Mouse (Mus musculus): Measurements from ENCODE around the gene BC005561.
"Not testable (repeated sequence)": the region's sequence is repeated elsewhere in the genome, so short reads cannot be mapped to it uniquely, and the experiment has no call there.

The BC005561 gene

DNA sequence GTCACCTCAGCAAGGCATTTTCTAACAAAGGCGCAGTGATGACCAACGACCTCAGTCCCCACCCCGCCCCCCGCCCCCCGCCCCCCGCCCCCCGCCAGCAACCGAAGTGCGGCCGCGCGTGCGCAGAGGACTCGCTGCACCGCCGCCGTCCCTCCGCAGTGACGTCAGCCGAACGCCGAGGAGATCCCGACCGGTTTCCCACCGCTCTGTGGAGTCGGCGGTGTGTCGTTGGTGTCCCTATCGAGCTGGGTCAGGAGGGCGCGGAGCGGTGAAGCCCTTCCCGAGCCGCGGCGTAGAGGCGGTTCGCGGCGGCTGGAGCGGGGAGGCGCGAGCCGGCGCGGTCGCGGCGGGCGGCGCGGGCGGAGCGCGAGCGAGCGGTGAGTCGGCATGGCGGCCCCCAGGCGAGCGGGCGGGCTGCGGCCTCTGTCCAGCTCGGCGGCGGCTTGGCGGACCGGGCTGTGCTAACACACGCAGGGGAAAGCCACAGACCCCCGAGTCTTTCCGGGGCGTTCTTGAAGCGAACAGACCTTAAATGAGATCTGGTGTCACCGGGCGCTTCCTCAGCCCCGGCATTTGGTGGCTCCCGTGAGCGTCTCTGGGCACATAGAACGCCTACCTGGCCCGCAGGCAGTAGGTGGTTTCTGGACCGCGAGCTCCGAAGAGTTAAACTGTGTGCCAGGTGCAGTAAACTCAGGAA, at the start of gene BC005561:
Gene BC005561 (plus strand): TSS at position 158 of the 697 bp plus-strand sequence.
- DNase-seq (ENCODE audit: low read depth, low spot score), result peak; percentile 86

DNA sequence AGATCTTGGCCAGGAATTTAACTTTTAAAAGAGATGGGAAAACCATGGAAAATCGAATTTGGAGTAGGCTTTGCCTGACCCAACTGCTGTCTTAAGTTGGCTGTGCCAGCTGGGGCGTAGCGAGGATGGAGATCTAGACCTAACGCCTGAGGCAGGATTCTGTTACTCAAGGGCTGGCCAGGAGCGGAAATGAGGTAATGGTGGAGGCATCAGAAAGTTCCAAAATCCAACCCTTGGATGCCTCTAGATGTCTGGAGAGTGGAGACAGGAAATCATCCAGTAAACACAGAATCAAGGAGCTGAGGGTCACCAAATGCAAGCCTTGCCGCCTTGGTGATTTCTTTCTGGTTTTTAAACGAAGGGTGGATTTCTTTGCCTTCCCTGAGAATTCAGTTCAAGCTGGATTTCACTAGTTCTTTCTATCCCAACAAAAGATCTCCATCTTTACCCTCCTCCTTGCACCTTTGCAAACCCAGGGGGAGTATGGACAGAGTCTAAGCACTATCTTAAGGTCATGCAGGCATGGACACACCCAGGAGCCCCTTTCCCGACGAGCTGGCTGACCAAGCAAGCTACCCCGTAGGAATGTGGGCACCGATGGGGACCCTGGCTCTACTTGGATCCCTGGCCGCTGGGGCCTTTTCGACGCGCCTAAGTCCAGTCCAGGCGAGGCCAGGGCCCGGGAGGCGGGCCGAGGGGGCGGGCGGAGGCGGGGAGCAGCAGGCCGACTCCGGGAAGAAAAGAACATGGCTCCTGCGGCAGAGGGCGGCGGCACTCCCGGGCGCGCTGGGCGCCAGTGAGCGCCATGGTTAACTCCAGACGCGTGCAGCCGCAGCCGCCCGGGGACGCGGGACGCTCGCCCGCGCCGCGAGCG, 49.1 kb upstream of the BC005561 start, which contains the start of gene Pkd2:
Gene Pkd2 (plus strand): TSS at position 619 of the 874 bp plus-strand sequence.
- no peak for DNase-seq (ENCODE audit: low read depth, low spot score)

DNA sequence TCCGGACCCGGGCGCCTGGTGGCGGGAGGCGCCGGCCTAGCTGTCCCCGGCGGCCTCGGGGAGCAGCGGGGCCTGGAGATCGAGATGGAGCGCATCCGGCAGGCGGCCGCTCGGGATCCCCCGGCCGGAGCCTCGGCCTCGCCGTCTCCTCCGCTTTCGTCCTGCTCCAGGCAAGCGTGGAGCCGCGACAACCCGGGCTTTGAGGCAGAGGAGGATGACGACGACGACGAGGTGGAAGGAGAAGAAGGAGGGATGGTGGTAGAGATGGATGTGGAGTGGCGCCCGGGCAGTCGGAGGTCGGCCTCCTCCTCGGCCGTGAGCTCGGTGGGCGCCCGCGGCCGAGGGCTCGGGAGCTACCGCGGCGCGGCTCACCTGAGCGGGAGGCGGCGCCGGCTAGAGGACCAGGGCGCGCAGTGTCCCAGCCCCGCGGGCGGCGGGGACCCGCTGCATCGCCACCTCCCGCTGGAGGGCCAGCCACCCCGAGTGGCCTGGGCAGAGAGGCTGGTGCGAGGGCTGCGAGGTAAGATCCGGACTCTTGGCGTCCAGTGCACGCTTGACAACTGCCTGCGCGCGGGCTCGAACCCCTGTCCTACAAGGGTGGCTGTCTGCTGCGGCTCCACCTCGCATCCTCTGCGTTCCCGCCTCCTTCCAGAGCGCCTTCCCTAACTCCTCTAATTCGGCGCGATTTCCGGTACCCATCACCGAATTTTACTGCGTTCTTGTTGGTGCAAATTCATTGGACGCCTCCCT, 48.3 kb upstream of the BC005561 start:
- DNase-seq (ENCODE audit: low read depth, low spot score), result no peak

DNA sequence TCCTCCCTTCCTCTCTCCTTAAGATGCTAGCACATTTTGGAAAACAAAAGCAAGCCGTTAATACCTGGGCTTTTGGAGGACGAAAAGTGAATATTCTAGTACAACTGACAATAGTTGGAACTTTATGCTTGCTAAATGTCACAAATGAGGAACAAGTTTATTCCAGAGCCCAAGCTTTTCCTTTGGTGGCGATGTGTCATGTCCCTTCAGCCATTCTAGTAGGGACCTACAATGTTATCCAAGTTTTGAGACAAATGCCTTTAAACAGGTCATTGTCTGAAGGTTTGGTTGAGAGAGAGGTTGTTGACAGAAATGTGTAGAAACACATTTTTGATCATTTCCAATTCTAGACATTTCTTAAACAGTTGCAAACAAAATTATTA, 47.7 kb upstream of the BC005561 start:
- DNase-seq (ENCODE audit: low read depth, low spot score), result no peak

DNA sequence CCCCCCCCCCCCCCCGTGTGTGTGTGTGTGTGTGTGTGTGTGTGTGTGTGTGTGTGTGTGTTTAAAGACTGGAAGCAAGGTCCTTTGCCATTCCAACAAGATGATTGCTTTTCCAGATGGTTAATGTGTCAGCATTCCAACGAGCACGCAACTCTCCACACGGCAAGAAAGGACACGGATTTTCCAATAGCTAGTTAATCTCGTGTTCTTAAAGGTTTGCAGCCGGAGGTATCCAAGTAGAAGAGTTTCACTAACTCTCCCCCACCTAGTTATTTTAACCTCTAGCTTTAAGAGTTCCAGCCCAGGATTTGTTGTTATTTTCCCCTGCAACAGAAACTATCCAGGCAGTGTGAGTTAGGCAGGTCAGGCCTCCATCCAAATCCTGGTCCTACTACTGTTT, 47.3 kb upstream of the BC005561 start:
- DNase-seq (ENCODE audit: low read depth, low spot score), result no peak

DNA sequence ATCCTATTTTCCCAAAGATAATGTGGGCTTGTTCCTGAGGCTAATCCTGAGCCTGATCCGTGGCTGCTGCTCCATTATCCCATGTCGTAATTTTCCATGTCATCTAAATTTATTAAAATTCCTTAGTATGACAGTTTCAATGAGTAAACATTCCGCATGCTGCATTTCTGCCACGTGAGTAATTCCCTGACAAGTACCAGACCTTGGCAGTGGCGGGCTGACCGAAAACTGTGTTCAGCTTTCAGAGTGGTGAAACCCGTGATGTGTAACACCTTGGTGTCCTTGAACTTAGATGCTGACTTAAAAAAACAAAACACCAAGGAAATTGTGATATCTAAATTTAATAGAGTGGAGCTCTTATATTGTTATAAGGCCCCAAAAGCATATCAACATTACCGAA, 42.9 kb upstream of the BC005561 start:
- DNase-seq (ENCODE audit: low read depth, low spot score), result no peak

DNA sequence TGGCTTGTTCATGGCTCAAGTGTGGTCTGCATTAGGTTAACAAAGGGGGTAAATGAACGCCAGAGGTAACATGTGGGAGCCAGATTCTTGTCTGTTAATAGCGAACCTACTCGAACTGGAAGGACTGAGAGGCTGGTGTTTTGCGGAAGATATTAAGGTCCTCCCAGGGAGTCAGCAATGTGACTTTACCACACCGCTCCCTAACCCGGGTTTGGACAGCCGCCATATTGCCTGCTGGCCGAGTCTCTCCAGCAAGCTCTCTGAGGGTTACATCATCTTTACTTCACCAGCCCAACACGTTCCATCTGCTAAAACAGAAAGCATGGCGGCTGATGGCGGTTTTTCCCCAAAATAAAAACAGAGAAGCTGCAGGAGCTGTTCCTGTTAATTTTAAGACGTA, 42.4 kb upstream of the BC005561 start:
- no peak for DNase-seq (ENCODE audit: low read depth, low spot score)

DNA sequence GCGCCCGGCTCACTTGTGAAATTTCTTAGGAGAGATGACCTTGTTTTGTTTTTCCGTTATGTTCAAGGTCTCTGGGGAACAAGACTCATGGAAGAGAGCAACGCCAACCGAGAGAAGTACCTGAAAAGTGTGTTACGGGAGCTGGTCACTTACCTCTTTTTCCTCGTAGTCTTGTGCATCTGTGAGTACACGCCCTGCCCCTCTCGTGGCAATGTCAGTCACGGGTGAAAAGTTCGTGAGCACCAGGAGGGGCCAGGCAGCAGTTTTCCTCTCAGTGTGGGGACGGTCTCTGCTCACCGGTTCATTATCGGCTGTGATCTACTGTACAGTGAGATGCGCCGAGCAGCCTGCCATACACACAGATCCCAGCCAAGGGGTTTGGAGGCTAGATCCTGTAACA, 41.3 kb upstream of the BC005561 start:
- DNase-seq (ENCODE audit: low read depth, low spot score), result no peak

DNA sequence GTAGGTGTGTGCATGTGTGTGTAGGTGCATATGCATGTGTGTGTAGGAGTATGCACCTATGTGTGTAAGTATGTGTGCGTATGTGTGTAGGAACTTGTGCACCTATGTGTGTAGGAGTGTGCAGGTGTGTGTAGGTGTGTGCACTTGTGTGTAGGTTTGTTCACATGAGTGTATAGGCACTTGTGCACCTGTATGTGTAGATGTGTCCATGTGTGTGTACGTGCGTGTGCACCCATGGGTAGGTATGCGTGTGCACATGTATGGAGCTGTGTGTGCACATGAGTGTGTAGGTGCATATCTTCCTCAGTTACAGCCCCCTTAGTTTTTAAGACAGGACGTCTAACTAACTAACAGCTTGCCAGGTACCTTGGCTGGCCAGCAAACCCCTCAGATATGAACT, 39.6 kb upstream of the BC005561 start:
- no peak for DNase-seq (ENCODE audit: low read depth, low spot score)

DNA sequence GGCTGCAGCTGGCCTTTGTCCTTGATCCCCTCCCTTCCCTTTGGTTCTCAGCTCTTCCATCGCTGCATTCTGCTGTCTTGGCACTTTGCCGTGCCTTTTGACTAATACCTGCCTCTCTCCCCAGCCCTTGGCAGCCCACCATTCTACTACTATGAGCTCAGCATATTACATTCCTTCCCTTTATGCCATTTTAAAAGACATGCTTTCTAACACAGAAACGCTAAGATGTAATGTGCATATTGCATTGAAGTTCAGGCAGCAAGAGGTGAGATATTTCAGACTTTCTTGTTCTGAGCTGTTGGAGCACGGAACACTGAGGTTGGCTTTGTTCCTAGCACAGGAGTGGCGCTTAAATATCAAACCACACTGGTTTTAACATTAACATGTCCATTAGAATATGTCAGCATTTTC, 37.2 kb upstream of the BC005561 start:
- no peak for DNase-seq (ENCODE audit: low read depth, low spot score)

DNA sequence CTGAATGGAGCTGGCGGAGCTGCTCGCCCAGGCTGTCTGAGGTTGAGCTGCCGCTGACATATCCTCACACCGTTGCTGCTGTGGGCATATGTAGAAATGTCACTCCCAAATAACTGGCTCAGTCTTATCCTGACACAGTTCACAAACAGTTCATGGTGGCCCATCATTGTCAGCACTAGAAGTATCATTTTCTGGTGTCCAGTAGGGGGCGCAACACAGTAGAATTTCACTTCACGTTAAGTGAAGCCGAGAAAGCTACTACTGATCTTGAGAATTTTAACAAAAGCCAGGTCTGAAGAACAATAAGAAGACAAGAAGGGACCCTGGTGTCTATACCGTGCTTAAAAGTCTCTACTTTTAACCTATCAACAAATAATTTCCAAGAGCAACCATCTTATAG, 35.8 kb upstream of the BC005561 start:
- DNase-seq (ENCODE audit: low read depth, low spot score), result peak; percentile 32

DNA sequence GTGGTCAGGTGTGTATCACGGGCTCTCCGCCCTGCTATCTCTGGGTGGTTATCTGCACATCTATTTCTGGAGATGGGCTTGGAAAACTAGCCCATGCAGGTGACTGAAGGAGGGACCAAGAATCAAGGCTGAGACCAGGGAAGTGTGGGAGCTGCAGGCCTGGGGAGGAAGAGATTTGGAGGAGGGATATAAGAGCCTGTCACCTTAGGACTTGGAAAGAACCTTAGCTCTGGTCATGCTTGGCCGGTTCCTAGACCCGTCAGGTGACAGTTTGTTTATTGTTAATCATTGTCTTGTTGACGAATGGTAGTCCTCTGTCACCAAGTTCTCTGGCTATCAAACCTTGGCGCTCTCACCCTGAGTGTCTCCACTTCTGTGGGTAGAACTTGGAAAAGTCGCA, 27.8 kb upstream of the BC005561 start:
- DNase-seq (ENCODE audit: low read depth, low spot score), result no peak

DNA sequence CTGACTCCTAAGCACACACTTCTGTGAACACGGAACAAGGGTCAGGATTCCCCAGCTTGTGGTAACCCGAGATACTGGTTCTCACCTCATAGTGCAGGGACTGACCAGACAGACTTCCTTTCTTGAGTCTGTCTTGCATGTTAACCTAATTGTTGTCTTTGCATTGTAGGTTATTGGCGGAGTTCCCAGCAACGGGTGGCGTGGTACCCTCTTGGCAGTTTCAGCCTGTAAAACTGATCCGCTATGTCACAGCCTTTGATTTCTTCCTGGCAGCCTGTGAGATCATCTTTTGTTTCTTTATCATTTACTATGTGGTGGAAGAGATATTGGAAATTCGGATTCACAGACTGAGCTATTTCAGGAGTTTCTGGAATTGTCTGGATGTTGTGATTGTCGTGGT, 25.3 kb upstream of the BC005561 start:
- DNase-seq (ENCODE audit: low read depth, low spot score), result no peak

DNA sequence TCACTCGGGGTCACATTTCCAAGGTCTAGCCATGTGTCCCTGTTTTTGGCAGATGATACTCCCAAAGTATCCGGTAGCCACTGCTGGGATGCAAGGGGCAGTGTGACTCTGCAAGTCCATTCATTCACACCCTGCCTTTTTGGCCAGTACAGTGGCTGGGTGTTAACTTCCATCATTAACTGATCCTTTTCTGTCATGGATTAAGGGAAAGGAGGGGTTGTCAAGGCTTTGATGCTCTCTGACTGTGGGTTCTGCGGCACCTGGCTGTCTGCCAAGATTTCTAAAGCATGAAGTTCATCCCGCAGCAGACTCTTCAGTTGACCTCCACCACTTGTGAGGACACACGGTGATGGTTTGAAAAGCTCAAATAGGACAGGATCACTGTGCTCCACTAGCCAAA, 16.6 kb upstream of the BC005561 start:
- no peak for DNase-seq (ENCODE audit: low read depth, low spot score)

DNA sequence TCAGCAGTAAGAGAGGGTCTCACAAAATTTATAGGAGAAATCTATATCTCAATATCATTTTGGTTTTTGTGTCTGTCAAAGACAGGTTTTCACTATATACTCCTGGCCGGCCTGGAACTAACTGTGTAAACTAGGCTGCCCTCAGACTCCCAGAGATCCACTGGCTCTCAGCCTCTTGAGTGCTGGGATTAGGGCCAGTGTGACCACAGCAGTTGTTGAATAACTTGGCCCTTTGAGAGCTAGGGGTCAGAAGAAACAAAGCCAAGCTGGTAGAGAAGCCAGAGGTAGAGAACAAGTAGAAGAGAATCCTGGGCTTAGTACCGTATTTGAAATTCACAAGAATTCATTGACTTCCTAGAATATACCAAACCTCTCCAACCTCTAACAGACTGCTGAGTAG, 3.3 kb upstream of the BC005561 start:
- no peak for DNase-seq (ENCODE audit: low read depth, low spot score)

DNA sequence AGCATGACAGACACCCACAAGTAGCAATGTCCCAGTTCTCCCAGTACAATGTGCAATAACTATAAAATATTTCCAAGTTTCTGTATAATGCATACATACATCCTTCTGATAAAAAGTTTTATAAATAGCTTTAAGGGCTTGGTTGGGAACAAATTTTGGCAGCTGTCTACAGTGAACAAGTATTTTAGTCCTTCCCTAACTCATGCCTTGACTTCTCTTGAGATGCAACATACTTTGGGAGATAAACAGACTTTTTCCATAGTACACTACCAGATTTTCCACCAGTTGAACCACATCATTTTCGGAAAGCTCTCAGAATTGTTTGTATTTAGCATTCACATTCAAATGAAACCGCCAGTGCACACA, 340 bp upstream of the BC005561 start:
- DNase-seq (ENCODE audit: low read depth, low spot score), result no peak

DNA sequence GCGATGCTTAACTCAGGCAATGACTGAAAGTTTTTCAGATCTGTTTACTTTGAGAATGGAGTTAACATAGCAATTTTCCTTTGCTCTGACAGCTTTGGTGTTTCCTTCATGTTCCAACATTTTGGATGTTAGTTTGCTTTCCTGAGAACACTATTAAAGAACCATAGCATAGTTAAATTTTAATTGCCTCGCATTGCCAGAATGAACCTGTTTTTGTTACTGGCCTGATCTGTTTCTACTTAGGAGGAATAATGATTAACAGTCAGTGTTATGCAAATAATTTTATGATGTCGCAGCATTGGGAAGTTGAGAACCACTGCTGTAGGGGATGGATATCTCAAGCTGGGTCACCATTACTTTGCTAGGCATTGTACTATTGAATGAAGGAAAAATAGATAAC, 3.1 kb downstream of the BC005561 start:
- no peak for DNase-seq (ENCODE audit: low read depth, low spot score)

DNA sequence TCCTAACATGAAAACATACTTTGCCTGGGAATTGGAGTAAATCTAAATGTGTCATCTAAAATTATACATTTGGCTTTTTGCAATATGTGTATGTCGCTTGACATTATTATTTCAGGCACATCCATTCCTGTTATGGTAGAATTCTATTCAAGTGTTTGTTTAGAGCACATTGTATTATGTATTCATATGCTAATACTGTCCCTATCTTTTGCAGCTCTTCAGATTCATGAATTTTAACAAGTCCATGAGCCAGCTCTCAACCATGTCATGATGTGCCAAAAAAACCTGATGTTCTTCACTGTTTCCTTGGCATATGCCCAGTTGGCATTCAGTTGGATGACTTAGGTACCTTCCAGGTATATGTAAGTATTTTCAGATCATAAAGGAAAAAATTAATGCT, 30.5 kb downstream of the BC005561 start:
- DNase-seq (ENCODE audit: low read depth, low spot score), result no peak

DNA sequence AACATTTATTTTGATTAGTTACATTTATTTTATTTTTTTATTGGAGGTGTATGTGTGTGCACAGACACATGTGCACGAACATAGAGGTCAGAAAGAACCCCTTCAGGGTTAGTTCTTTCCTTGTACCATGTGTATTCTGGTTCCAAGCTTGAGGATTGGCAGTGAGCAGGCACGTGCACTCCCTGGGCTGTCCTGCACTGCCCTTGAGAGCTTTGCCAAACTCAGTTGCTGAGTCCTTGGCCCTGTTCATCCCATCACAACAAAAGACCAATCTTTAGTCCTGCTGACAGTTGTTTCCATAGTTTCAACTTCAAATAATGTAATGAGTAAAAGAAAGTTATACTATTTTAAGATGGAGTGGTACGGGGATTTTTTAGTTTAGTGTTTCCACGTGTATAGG, 31.2 kb downstream of the BC005561 start:
- no peak for DNase-seq (ENCODE audit: low read depth, low spot score)

DNA sequence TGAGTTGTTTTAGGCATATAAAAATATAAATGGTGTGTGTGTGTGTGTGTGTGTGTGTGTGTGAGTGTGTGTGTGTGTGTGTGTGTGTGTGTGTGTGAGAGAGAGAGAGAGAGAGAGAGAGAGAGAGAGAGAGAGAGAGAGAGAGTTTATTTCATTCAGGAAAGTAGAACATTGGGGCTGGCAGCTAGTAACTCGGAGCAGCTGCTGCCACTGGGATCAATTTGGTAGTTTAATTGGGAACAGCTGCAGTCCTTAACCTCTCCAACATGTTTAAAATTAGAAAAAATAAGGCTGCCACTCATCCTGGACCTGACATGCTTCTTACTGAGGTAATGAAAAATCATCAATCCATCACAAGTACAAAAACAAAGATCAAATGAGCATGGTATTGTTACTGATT, 59.9 kb downstream of the BC005561 start:
- DNase-seq (ENCODE audit: low read depth, low spot score), result not testable (repeated sequence)

DNA sequence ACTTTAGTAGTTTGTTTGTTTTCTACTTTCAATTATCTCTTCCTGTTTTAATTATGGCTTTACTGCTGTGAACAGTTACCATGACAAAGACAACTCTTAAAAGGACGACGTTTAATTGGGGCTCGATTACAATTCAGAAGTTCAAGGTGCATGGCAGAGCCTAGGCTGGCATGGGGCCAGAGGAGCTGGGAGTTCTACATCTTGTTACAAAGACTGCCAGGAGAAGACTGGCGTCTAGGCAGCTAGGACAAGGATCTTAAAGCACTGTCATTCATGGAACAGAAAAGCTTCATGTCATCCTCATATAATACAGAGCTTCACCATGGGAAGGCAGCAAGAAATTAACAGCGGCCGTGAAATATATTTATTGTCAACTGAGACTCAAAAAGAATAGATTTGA, 62.6 kb downstream of the BC005561 start:
- DNase-seq (ENCODE audit: low read depth, low spot score), result peak; percentile 13

DNA sequence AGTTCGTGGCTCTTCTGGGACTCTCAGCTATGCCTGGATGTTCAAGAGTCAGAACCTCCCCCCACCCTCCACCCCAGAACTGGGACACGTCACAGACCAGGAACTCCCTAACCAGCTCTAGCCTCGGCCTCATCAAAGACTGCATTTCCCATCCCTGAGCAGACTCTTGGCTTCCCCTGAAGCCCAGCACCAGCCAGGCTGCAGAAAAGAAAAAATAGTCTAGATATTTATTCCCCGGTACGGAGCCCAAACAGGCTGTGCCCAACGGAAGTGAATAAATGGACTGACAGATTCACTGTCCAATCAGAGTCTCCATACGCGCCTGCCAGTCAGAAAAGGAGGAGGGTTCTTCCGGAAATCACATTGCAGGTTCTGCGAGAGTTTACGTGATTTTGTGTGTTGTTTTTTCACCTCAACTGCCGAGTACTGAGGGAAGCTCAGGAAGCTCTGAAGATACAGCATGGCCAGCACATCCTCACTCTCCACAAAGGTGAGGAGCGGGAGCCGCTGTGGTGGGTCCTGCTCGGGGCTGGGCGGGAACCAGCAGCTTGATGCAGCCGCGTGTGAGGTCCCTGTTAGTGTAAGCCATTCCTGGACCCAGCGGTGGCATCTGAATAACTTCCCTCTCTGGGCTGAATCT, 63.2 kb downstream of the BC005561 start:
- DNase-seq (ENCODE audit: low read depth, low spot score), result peak; percentile 90
